Mouse (Mus musculus) kidney, postnatal 0 days (tissue): Measurements from ENCODE around the gene Capn12. TPM values are rescaled to one million over a fixed set of nuclear protein-coding genes. Genes with fewer than 3 reads are reported as not detected.

Experiments
- ATAC-seq: fragments of 200-750 bp; cut with Nextera tagmentation; replicated peaks from 2 replicates; pipeline ENCODE4 v1.8.0; 2017; ENCODE audit warnings: low read depth, moderate number of reproducible peaks, moderate TSS enrichment, moderate library complexity; ENCODE audit not compliant: low FRiP score
- DNase-seq: peaks from one replicate; pipeline ENCODE4 v3.0.0-alpha.2; 2016; ENCODE audit warnings: low spot score
- H3K27ac ChIP-seq: fragments of 300-500 bp; sonication (generic); 2 replicates; pipeline ENCODE4 v1.5.1; 2014; ENCODE audit warnings: mild to moderate bottlenecking
- H3K27me3 ChIP-seq: fragments of 300-500 bp; sonication (generic); 2 replicates; pipeline ENCODE4 v1.6.1; 2014; ENCODE audit warnings: low read length, mixed read lengths; ENCODE audit not compliant: insufficient read depth
- H3K36me3 ChIP-seq: fragments of 300-500 bp; sonication (generic); 2 replicates; pipeline ENCODE4 v1.6.1; 2014; ENCODE audit warnings: low read length, mixed read lengths; ENCODE audit not compliant: insufficient read depth
- H3K4me1 ChIP-seq: fragments of 300-500 bp; sonication (generic); replicated peaks from 2 replicates; pipeline ENCODE4 v1.6.1; 2014; ENCODE audit warnings: antibody characterized with exemption, low read length, mixed read lengths; ENCODE audit not compliant: insufficient read depth
- H3K4me2 ChIP-seq: fragments of 300-500 bp; sonication (generic); 2 replicates; pipeline ENCODE4 v1.6.1; 2014; ENCODE audit warnings: mild to moderate bottlenecking, low read length, moderate library complexity, mixed read lengths
- H3K4me3 ChIP-seq: fragments of 300-500 bp; sonication (generic); replicated peaks from 2 replicates; pipeline ENCODE4 v1.5.1; 2014; ENCODE audit warnings: low read depth, low read length
- H3K9ac ChIP-seq: fragments of 300-500 bp; sonication (generic); 2 replicates; pipeline ENCODE4 v1.6.1; 2014; ENCODE audit warnings: low read depth, low read length
- H3K9me3 ChIP-seq: fragments of 300-500 bp; sonication (generic); replicated peaks from 2 replicates; pipeline ENCODE4 v1.6.1; 2016; ENCODE audit warnings: low read length, inconsistent platforms, mixed read lengths
- CTCF ChIP-seq: IDR thresholded peaks from 2 replicates; pipeline ENCODE4 v1.5.1; 2016; ENCODE audit warnings: antibody characterized with exemption, low read depth, mild to moderate bottlenecking, moderate library complexity
- WGBS: fragments of 180-500 bp; shearing (Covaris S2); extraction: QIAGEN DNeasy Blood & Tissue Kit; methylation state at CpG from one replicate; pipeline ENCODE4 v1.1.7; 2014; 5-methylcytosine and 5-hydroxymethylcytosine counted together
- polyA plus RNA-seq: library from polyadenylated mRNA; unstranded; fragments of >200 nt; fragmentation: Nextera tagmentation; extraction: Ambion mirVana; gene quantifications from 2 replicates; pipeline ENCODE4 v1.2.1, GENCODE M21; 2015

Gene Capn12
- polyA plus RNA-seq, result 0.34 and 0.47 TPM in 2 replicates

DNA sequence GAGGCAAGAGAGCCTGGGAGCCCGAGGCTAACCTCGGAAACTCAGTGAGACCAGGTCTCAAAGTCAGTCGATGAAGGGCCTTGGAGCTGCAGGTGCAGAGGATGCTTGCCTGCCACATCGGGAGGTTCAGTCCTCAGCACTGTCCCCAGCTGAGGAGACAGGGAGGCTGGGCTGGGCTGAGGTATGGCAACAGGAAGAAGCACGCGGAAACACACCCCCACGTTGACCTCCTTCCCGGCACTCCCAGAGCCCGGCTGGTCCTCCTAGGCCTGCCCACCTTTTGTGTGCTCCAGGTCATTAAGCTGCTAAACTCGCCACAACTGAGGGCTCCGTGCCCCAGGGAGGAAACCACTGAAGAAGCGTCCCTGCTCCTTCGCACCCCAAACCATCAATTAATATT, at the start of gene Capn12:
TSS of gene Capn12 (plus strand) at position 224 of the 400 bp plus-strand sequence.
- no peak for ATAC-seq
- Histone ChIP-seq H3K4me2 (no peak within 1 kb of the TSS), H3K27me3 (no peaks in the 10 kb centered on the region), H3K9ac (no peak within 1 kb of the TSS), H3K27ac (no peak within 1 kb of the TSS), H3K9me3 (no peaks in the 10 kb centered on the region), H3K4me3 (no peak within 1 kb of the TSS), H3K4me1 (0 out of 2 replicates have a peak, but pooled peaks cover 5% of the 10 kb centered on the region), H3K36me3 (no peaks in the 10 kb centered on the region)
- no peak for TF ChIP-seq CTCF
- no peak for DNase-seq
- 34% methylated on average over 9 of the region's 13 CpGs for WGBS

DNA sequence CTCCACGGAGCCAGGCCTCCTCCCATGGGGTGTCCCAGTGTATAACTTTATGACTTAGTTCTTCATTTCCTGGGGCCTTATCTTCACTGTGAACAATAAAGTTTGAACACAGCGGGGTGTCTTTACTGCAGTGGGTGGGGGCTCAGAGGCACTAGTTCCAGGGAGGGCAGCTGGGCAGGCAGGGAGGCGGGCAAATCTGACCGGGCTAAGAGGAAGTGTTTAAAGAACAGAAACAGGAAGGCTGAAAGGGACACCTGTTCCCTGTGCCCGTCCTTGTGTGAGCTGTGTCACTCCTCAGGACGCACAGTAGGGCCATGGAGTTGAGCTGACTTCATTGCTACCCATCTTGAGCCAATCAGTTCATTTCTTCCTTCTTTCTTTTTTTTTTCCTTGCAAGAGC, 49.1 kb upstream of the Capn12 start:
- DNase-seq (no peak), ATAC-seq (no peak)
- Histone ChIP-seq H3K4me3 (no peak overlapping the region), H3K27ac (no peak overlapping the region), H3K9me3 (no peaks in the 10 kb centered on the region), H3K4me2 (no peak overlapping the region), H3K36me3 (peaks cover 21% of the 10 kb centered on the region), H3K27me3 (no peaks in the 10 kb centered on the region), H3K9ac (no peak overlapping the region), H3K4me1 (no peaks in the 10 kb centered on the region)
- 52% methylated on average over 6 of the region's 6 CpGs for WGBS
- no peak for TF ChIP-seq CTCF

DNA sequence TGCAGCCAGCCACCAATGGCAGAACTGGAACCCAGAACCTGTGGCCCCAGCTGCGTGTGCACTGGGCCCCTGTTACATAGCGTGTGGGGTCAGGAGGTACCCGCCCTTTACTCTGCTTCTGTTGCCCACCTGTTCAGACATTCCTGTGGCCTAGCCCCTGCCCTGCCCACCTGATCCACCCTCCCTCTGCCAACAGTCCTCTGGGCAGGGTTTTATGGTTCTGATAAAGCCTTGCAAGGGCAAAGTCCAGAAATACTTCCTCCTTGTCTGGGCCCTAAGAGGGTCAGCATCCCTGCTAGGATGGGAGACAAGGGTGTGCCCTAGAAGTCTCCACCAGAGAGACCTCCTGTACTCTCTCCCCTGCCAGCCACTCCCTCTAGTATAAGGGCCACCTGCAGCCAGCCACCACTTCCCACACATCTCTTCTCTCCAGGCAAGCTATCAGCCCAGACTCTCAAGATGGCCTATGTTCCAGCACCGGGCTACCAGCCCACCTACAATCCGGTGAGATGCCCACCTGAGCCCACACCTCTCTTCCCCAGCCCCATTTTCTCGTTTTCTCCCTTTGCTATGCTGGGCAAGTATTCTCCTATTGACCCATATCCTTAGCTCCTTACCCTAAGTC, 47.4 kb upstream of the Capn12 start, which contains the start of gene Lgals4:
TSS of gene Lgals4 (plus strand) at position 132 of the 625 bp plus-strand sequence.
- no peak for ATAC-seq
- H3K4me3 ChIP-seq, result no peak within 1 kb of the TSS
- no peaks in the 10 kb centered on the region for H3K4me1 ChIP-seq
- no peaks in the 10 kb centered on the region for H3K9me3 ChIP-seq
- TF ChIP-seq CTCF, result no peak
- H3K27me3 ChIP-seq, result no peaks in the 10 kb centered on the region
- no peak within 1 kb of the TSS for H3K27ac ChIP-seq
- 78% methylated on average over 6 of the region's 6 CpGs for WGBS
- no peak within 1 kb of the TSS for H3K9ac ChIP-seq
- no peak for DNase-seq
- no peak within 1 kb of the TSS for H3K4me2 ChIP-seq
- peaks cover 21% of the 10 kb centered on the region for H3K36me3 ChIP-seq

DNA sequence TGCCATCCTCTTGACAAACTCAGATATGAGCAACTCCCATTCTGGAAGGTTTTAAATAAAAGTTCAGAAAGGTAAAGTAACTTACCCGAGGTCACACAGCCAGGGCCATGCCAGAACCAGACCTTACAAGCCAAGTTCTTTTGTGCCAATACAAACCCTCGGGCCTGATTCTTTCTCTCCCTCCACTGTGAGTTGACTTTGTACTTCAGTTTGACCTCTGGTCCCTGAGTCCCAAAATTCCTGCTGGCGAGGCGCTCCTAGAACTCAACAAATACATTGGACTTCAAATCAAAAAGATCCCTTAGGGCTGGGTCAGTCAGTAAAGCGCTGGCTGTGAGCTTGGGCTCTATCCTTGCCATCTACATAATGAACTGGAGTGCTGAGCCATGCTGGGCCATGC, 44.3 kb upstream of the Capn12 start:
- no peaks in the 10 kb centered on the region for H3K9me3 ChIP-seq
- no peak overlapping the region for H3K27ac ChIP-seq
- no peak for TF ChIP-seq CTCF
- no peak for ATAC-seq
- no peaks in the 10 kb centered on the region for H3K4me1 ChIP-seq
- H3K27me3 ChIP-seq, result no peaks in the 10 kb centered on the region
- WGBS, result 86% methylated on average over 5 of the region's 5 CpGs
- H3K4me2 ChIP-seq, result no peak overlapping the region
- no peak for DNase-seq
- no peak overlapping the region for H3K9ac ChIP-seq
- H3K36me3 ChIP-seq, result 0 out of 2 replicates have a peak, but pooled peaks cover under 1% of the 10 kb centered on the region
- no peak overlapping the region for H3K4me3 ChIP-seq

DNA sequence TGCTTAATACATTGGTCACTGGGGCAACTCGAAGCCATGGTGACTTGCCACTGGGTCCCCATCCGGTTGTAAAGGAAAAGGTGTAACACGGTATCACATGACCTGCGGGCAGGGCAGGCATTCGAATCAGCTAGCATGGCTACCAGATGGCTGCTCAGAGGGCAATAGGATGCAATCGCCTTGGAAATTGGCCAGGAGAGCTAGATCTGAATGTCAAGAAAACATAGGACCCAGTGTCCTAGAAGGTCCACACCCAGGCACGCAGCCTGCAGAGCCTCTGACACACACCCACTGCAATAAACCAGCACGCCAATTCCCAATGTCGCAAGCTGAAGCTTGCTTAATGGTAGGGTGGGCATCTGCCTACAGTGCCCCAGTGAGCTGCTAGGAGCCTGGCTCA, 42.9 kb upstream of the Capn12 start:
- no peaks in the 10 kb centered on the region for H3K27me3 ChIP-seq
- no peak for TF ChIP-seq CTCF
- H3K9ac ChIP-seq, result no peak overlapping the region
- H3K4me3 ChIP-seq, result no peak overlapping the region
- WGBS, result 57% methylated on average over 9 of the region's 9 CpGs
- no peaks in the 10 kb centered on the region for H3K4me1 ChIP-seq
- DNase-seq (no peak), ATAC-seq (no peak)
- H3K9me3 ChIP-seq, result no peaks in the 10 kb centered on the region
- H3K36me3 ChIP-seq, result no peaks in the 10 kb centered on the region
- H3K27ac ChIP-seq, result no peak overlapping the region
- no peak overlapping the region for H3K4me2 ChIP-seq

DNA sequence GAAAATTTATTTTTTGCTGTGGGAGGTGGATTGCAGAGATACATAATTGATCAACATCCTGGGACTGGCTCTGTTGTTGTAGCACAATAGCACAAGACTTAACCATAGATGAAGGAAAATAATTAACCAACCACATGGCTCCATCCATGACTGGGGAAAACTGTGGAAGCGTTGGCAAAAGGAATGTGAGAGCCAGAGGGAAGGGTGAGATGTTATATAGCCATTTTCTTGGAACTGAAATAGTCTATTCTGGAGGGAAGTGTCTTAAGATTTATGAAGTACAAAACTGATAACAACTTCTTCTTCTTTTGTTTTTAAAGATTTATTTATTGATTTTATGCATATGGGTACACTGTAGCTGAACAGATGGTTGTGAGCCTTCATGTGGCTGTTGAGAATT, 33.9 kb upstream of the Capn12 start:
- H3K27me3 ChIP-seq, result no peaks in the 10 kb centered on the region
- no peak overlapping the region for H3K9ac ChIP-seq
- WGBS, result 47% methylated on average over 1 of the region's 1 CpGs
- no peak for TF ChIP-seq CTCF
- H3K4me1 ChIP-seq, result no peaks in the 10 kb centered on the region
- no peak overlapping the region for H3K4me3 ChIP-seq
- H3K36me3 ChIP-seq, result no peaks in the 10 kb centered on the region
- DNase-seq (no peak), ATAC-seq (no peak)
- H3K27ac ChIP-seq, result no peak overlapping the region
- no peak overlapping the region for H3K4me2 ChIP-seq
- no peaks in the 10 kb centered on the region for H3K9me3 ChIP-seq
